Mouse (Mus musculus) lung, adult 2 months (tissue): ENCODE measurements around the gene Paxip1.

Source experiments
- CTCF ChIP-seq: fragments of 200-500 bp; IDR thresholded peaks from 2 replicates; pipeline ENCODE4 v1.5.1; 2011; ENCODE audit warnings: mild to moderate bottlenecking, low read length, control low read depth; ENCODE audit not compliant: insufficient read depth
- POLR2A ChIP-seq: fragments of 200-500 bp; IDR thresholded peaks from 2 replicates; pipeline ENCODE4 v1.6.1; 2011; ENCODE audit warnings: low read depth, mild to moderate bottlenecking, control low read depth, low read length, borderline replicate concordance; ENCODE audit errors: extremely low read depth

DNA sequence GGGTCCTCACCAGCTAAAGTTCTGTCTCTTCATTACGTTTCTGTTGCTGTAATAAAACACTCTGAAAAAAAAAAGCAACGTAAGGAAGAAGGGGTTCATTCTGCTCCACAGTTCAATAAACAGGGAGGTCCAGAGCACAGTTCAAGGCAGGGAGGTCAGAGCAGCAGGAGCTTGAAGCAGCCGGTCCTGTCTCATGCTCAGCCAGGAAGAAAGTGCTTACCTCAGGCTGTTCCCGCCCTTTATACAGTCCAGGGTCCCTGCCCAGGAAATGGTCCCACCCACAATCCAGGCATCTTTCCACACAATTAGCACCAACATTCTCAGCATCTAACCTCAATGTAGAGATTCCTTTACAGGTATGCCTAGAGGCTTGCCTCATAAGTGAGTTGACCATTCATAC lies 46.6 kb upstream of the Paxip1 start:
- TF ChIP-seq POLR2A = no peak
- no peak for TF ChIP-seq CTCF
